Mouse (Mus musculus) heart, embryonic 13.5 days (tissue): Measurements from ENCODE around the gene Ctns. TPM values are rescaled to one million over a fixed set of nuclear protein-coding genes. Genes with fewer than 3 reads are reported as not detected.

Experiments
- ATAC-seq: fragments of 200-750 bp; cut with Nextera tagmentation; 2 replicates; pipeline ENCODE4 v1.8.0; 2017; ENCODE audit warnings: moderate TSS enrichment; ENCODE audit not compliant: insufficient number of reproducible peaks, low FRiP score, low TSS enrichment; ENCODE audit errors: extremely low read depth
- H3K27ac ChIP-seq: fragments of 300-500 bp; sonication (generic); replicated peaks from 2 replicates; pipeline ENCODE4 v1.5.1; 2015; ENCODE audit warnings: moderate library complexity, mild to moderate bottlenecking, inconsistent platforms
- H3K27me3 ChIP-seq: fragments of 300-500 bp; sonication (generic); replicated peaks from 2 replicates; pipeline ENCODE4 v1.6.1; 2015; ENCODE audit warnings: mild to moderate bottlenecking, inconsistent platforms
- H3K36me3 ChIP-seq: fragments of 300-500 bp; sonication (generic); 2 replicates; pipeline ENCODE4 v1.6.1; 2015; ENCODE audit warnings: mild to moderate bottlenecking, inconsistent platforms
- H3K4me1 ChIP-seq: fragments of 300-500 bp; sonication (generic); 2 replicates; pipeline ENCODE4 v1.6.1; 2015; ENCODE audit warnings: inconsistent platforms
- H3K4me2 ChIP-seq: fragments of 300-500 bp; sonication (generic); 2 replicates; pipeline ENCODE4 v1.6.1; 2015; ENCODE audit warnings: inconsistent platforms, mild to moderate bottlenecking, moderate library complexity
- H3K4me3 ChIP-seq: fragments of 300-500 bp; sonication (generic); 2 replicates; pipeline ENCODE4 v1.5.1; 2015; ENCODE audit warnings: moderate library complexity, mild to moderate bottlenecking, inconsistent platforms
- H3K9ac ChIP-seq: fragments of 300-500 bp; sonication (generic); 2 replicates; pipeline ENCODE4 v1.6.1; 2015; ENCODE audit warnings: inconsistent platforms, mild to moderate bottlenecking, moderate library complexity
- H3K9me3 ChIP-seq: fragments of 300-500 bp; sonication (generic); 2 replicates; pipeline ENCODE4 v1.6.1; 2016; ENCODE audit warnings: inconsistent platforms
- WGBS: fragments of 180-500 bp; shearing (Covaris S2); methylation state at CpG from one replicate; pipeline ENCODE4 v1.1.7; 2015; ENCODE audit warnings: mixed read lengths; 5-methylcytosine and 5-hydroxymethylcytosine counted together
- polyA plus RNA-seq: library from polyadenylated mRNA; unstranded; fragments of >200 nt; fragmentation: Nextera tagmentation; extraction: Ambion mirVana; gene quantifications from 2 replicates; pipeline ENCODE4 v1.2.1, GENCODE M21; 2015

Gene Ctns
- polyA plus RNA-seq, 1 experiment from 2014 or later, result 11.0 TPM

GRCm38 (mm10) chr11:73193047-73193446, 5.8 kb downstream of the Ctns start:
- Histone ChIP-seq H3K9ac (no peak overlapping the region), H3K4me1 (peaks cover 3% of the 10 kb centered on the region), H3K36me3 (peaks cover 61% of the 10 kb centered on the region), H3K9me3 (no peaks in the 10 kb centered on the region), H3K27me3 (no peaks in the 10 kb centered on the region), H3K27ac (no peak overlapping the region), H3K4me3 (no peak overlapping the region), H3K4me2 (no peak overlapping the region)
- WGBS, result 73% methylated on average over 6 of the region's 6 CpGs
- ATAC-seq, result no peak

- 88% methylated on average over 6 of the region's 6 CpGs for WGBS
- Histone ChIP-seq H3K27me3 (no peaks in the 10 kb centered on the region), H3K36me3 (peaks cover 97% of the 10 kb centered on the region), H3K4me2 (no peak overlapping the region), H3K9me3 (no peaks in the 10 kb centered on the region), H3K27ac (no peak overlapping the region), H3K4me1 (no peaks in the 10 kb centered on the region), H3K9ac (no peak overlapping the region), H3K4me3 (no peak overlapping the region)
- no peak for ATAC-seq
Observed at GRCm38 (mm10) chr11:73187231-73187630, 11.6 kb downstream of the Ctns start.

GRCm38 (mm10) chr11:73185872-73186615, 12.8 kb downstream of the Ctns start:
- Histone ChIP-seq H3K9ac (no peak overlapping the region), H3K27me3 (no peaks in the 10 kb centered on the region), H3K27ac (no peak overlapping the region), H3K4me1 (no peaks in the 10 kb centered on the region), H3K9me3 (no peaks in the 10 kb centered on the region), H3K4me2 (no peak overlapping the region), H3K4me3 (no peak overlapping the region), H3K36me3 (peaks cover 90% of the 10 kb centered on the region)
- ATAC-seq, result no peak
- 86% methylated on average over 10 of the region's 10 CpGs for WGBS

- H3K27me3 ChIP-seq, result no peaks in the 10 kb centered on the region
- H3K4me3 ChIP-seq, result peak overlapping the region; percentile 99
- no peak for ATAC-seq
- H3K4me1 ChIP-seq, result peaks cover 37% of the 10 kb centered on the region
- H3K27ac ChIP-seq, result peak overlapping the region; percentile 99
- H3K9me3 ChIP-seq, result no peaks in the 10 kb centered on the region
- H3K9ac ChIP-seq, result peak overlapping the region; percentile 96
- H3K4me2 ChIP-seq, result peak overlapping the region; percentile 88
- WGBS, result 4% methylated on average over 2 of the region's 2 CpGs
- H3K36me3 ChIP-seq, result peaks cover 48% of the 10 kb centered on the region
Observed at GRCm38 (mm10) chr11:73177895-73178294, 20.9 kb downstream of the Ctns start.

GRCm38 (mm10) chr11:73177509-73177875, 21.4 kb downstream of the Ctns start:
- H3K4me1 ChIP-seq, result peaks cover 41% of the 10 kb centered on the region
- peak overlapping the region; percentile 96 for H3K9ac ChIP-seq
- ATAC-seq, result peak; percentile 75
- H3K27me3 ChIP-seq, result no peaks in the 10 kb centered on the region
- peaks cover 48% of the 10 kb centered on the region for H3K36me3 ChIP-seq
- peak overlapping the region; percentile 99 for H3K27ac ChIP-seq
- WGBS, result 0% methylated on average over 28 of the region's 28 CpGs
- no peaks in the 10 kb centered on the region for H3K9me3 ChIP-seq
- peak overlapping the region; percentile 99 for H3K4me3 ChIP-seq
- peak overlapping the region; percentile 88 for H3K4me2 ChIP-seq

- peaks cover 47% of the 10 kb centered on the region for H3K4me1 ChIP-seq
- peak within 1 kb of the TSS; percentile 90 for H3K4me2 ChIP-seq
- H3K36me3 ChIP-seq, result peaks cover 43% of the 10 kb centered on the region
- peak; percentile 97 for ATAC-seq
- H3K9me3 ChIP-seq, result no peaks in the 10 kb centered on the region
- under 1% methylated on average over 80 of the region's 81 CpGs for WGBS
- H3K9ac ChIP-seq, result peak within 1 kb of the TSS; percentile 97
- H3K27me3 ChIP-seq, result no peaks in the 10 kb centered on the region
- H3K4me3 ChIP-seq, result peak within 1 kb of the TSS; percentile 99
- H3K27ac ChIP-seq, result peak within 1 kb of the TSS; percentile 99
Observed at GRCm38 (mm10) chr11:73176608-73177508, 22.0 kb downstream of the Ctns start, which contains the start of the genes Emc6 and Tax1bp3. Emc6 (minus strand) TSS chr11:73177037. Tax1bp3 (plus strand) TSS chr11:73177083.

GRCm38 (mm10) chr11:73176186-73176585, 22.7 kb downstream of the Ctns start:
- Histone ChIP-seq H3K27ac (peak overlapping the region; percentile 87), H3K4me1 (peaks cover 54% of the 10 kb centered on the region), H3K27me3 (no peaks in the 10 kb centered on the region), H3K9me3 (no peaks in the 10 kb centered on the region), H3K9ac (peak overlapping the region; percentile 97), H3K4me2 (peak overlapping the region; percentile 90), H3K36me3 (peaks cover 47% of the 10 kb centered on the region), H3K4me3 (peak overlapping the region; percentile 99)
- WGBS, result under 1% methylated on average over 15 of the region's 15 CpGs
- ATAC-seq, result no peak

- peaks cover 50% of the 10 kb centered on the region for H3K36me3 ChIP-seq
- 0 out of 2 replicates have a peak overlapping the region, but pooled peaks have one; percentile 87 for H3K27ac ChIP-seq
- H3K9me3 ChIP-seq, result no peaks in the 10 kb centered on the region
- H3K4me2 ChIP-seq, result peak overlapping the region; percentile 90
- peak overlapping the region; percentile 97 for H3K9ac ChIP-seq
- 39% methylated on average over 8 of the region's 8 CpGs for WGBS
- peaks cover 54% of the 10 kb centered on the region for H3K4me1 ChIP-seq
- peak overlapping the region; percentile 99 for H3K4me3 ChIP-seq
- no peaks in the 10 kb centered on the region for H3K27me3 ChIP-seq
- ATAC-seq, result no peak
Observed at GRCm38 (mm10) chr11:73175612-73176011, 23.2 kb downstream of the Ctns start.

GRCm38 (mm10) chr11:73172186-73172585, 26.7 kb downstream of the Ctns start:
- Histone ChIP-seq H3K27me3 (no peaks in the 10 kb centered on the region), H3K27ac (peak overlapping the region; percentile 28), H3K36me3 (peaks cover 39% of the 10 kb centered on the region), H3K4me3 (no peak overlapping the region), H3K9ac (peak overlapping the region; percentile 65), H3K9me3 (no peaks in the 10 kb centered on the region), H3K4me2 (no peak overlapping the region), H3K4me1 (peaks cover 37% of the 10 kb centered on the region)
- WGBS, result 45% methylated on average over 5 of the region's 5 CpGs
- ATAC-seq, result no peak

GRCm38 (mm10) chr11:73169231-73169630, 29.6 kb downstream of the Ctns start:
- no peak overlapping the region for H3K9ac ChIP-seq
- no peak for ATAC-seq
- no peak overlapping the region for H3K4me2 ChIP-seq
- H3K27me3 ChIP-seq, result no peaks in the 10 kb centered on the region
- H3K4me1 ChIP-seq, result peaks cover 22% of the 10 kb centered on the region
- no peak overlapping the region for H3K4me3 ChIP-seq
- no peaks in the 10 kb centered on the region for H3K9me3 ChIP-seq
- no peak overlapping the region for H3K27ac ChIP-seq
- peaks cover 28% of the 10 kb centered on the region for H3K36me3 ChIP-seq
- WGBS, result 40% methylated on average over 4 of the region's 4 CpGs

- peaks cover 22% of the 10 kb centered on the region for H3K4me1 ChIP-seq
- 68% methylated on average over 6 of the region's 6 CpGs for WGBS
- H3K4me2 ChIP-seq, result no peak overlapping the region
- no peak overlapping the region for H3K4me3 ChIP-seq
- peaks cover 22% of the 10 kb centered on the region for H3K36me3 ChIP-seq
- no peak overlapping the region for H3K27ac ChIP-seq
- H3K9ac ChIP-seq, result no peak overlapping the region
- ATAC-seq, result no peak
- H3K27me3 ChIP-seq, result no peaks in the 10 kb centered on the region
- H3K9me3 ChIP-seq, result no peaks in the 10 kb centered on the region
Observed at GRCm38 (mm10) chr11:73168576-73168975, 30.3 kb downstream of the Ctns start.
